Mouse (Mus musculus) urinary bladder, postnatal 36 days (tissue): ENCODE measurements around the gene Bcdin3d.

ENCODE experiments used
- DNase-seq, 2 experiments: peaks; one replicate each; pipeline ENCODE4 v3.0.0; 2022; ENCODE audit warnings: low spot score in 2 of 2, mixed read lengths in 1 of 2

Gene Bcdin3d

GRCm38 (mm10) chr15:99474576-99474926 is at the start of gene Bcdin3d:
Bcdin3d (minus strand) TSS chr15:99474730.
- DNase-seq, result peak; percentile 79 to 85

DNA sequence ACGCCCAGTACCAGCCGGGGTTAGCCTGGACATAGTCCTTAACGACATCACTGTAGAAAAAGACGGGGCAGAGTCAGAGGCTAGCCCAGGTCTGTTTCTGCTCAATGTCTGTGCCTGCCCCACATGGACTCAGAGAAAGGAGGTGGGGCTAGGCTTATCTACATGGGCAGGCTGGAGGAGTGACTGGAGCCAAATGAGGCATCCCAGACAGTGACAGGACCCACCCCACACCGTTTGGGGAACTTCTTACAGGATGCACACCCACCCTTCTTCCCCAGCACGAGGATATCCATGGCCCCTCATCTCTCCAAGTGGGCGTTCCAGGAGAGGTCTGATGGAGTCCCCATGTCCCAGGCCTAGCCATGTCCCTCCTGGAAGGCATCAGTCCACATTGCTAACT is 45.8 kb upstream of the Bcdin3d start:
- no peak for DNase-seq

- DNase-seq, result no peak
Observed at GRCm38 (mm10) chr15:99519626-99520025, 45.1 kb upstream of the Bcdin3d start.

- no peak for DNase-seq
Observed at GRCm38 (mm10) chr15:99517715-99518114, 43.2 kb upstream of the Bcdin3d start.

DNA sequence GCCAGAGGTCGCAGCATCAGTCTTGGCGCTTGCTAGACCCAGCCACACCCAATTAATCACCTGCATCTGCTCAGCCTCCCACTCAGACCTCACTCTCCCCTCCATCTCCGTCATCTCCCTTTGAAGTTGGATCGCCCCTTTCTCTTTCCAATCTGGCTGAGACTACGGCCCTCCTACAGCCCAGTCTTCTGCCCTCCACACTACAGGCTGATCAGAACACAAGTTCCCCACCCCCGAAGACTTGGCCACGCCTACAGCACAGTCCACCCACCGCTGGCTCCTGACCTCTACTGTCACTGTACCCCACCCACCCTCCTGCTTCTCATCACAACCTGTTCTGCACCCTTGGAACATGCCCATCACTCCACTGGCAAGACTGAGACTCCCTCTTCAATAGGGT is 42.2 kb upstream of the Bcdin3d start:
- no peak for DNase-seq

- DNase-seq, result no peak
Observed at GRCm38 (mm10) chr15:99511797-99512525, 37.4 kb upstream of the Bcdin3d start.

- DNase-seq, result peak in 1 of 2 experiments; percentile 20
Observed at GRCm38 (mm10) chr15:99510621-99511020, 36.1 kb upstream of the Bcdin3d start.

GRCm38 (mm10) chr15:99509840-99510239 is 35.3 kb upstream of the Bcdin3d start:
- DNase-seq, result no peak

GRCm38 (mm10) chr15:99505324-99506095 is 31.0 kb upstream of the Bcdin3d start:
- no peak for DNase-seq

DNA sequence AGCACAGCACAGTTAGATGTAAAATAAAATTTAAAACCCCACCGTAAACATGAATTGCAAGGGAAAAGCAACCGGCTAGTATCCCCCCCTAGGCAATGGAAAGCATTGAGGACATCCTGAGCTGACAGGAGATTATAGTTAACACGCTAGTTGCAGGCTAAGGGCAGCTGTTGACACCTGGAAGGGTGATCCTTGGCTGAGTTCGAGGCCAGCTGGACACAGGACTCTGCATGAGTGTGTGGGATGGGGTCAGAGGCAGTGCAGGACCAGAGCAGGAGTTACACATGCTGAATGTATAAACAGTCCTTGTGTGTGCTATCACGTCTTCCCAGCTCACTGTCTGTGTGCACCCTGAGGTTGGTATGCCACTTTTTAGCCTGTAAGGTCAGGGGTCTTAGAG is 28.7 kb upstream of the Bcdin3d start:
- no peak for DNase-seq

DNA sequence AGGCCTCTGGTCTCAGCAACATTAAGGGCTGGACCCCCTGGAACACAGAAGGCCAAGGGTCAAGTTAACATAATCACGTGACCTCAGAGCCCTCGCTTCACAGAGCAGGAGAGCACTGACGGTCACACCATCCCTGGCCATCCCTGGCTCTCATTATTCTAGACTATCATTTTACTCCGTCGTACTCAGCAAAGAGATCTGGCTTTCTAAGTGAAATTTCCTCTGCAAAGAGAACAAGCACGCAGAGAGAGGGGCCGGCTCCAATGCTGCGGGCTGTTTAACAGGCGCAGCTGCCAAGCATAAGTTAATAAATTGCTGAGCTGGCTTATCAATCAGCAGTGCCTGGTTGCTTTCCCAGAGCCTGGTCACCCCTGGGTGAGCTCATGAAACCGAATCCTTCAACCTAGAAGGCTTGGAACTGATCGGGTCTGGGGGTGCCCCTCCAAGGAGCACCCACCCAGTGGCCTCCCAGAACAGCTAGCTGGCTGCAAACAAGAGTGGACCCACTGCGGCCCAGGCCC is 27.8 kb upstream of the Bcdin3d start:
- DNase-seq, result no peak

GRCm38 (mm10) chr15:99501292-99502260 is 27.0 kb upstream of the Bcdin3d start:
- no peak for DNase-seq

DNA sequence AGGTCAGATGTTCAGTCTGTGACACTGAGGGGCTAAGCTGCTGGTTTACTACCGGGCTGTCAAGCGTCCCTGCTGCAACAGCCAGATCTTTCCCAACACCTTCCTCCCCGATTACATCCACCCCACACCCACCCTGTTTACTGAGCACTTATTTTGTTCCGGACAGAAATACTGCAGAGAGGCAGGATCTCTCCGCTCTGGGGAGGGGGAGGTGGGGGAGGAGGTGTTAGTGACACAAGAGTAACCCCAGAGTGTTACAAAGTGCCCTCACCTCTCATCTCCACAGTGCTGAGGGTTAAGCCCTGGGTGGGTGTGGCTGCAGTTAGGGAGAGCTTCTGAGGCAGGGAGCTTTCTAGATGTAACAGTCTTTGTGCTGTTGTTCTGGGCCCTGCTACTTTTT is 25.8 kb upstream of the Bcdin3d start:
- no peak for DNase-seq

DNA sequence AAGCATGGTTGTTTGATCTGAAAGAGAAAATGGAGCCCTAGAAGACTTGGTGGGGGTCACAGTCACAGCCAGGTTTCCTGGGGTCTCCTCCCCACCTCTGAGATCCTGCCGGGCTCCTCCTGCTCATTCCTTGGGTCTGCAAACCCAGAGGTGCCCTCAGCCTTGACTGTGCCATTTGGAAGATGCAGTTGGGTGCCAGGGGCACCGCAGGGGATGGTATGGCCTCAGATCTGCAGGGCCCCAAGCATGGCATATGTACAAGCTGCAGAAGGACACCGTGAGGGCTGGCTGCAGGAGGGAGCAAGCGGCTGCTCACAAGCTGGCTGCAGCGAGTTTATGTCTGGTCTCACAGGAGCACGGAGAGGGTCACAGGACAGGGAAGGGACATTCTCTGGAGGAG is 25.2 kb upstream of the Bcdin3d start:
- no peak for DNase-seq

DNA sequence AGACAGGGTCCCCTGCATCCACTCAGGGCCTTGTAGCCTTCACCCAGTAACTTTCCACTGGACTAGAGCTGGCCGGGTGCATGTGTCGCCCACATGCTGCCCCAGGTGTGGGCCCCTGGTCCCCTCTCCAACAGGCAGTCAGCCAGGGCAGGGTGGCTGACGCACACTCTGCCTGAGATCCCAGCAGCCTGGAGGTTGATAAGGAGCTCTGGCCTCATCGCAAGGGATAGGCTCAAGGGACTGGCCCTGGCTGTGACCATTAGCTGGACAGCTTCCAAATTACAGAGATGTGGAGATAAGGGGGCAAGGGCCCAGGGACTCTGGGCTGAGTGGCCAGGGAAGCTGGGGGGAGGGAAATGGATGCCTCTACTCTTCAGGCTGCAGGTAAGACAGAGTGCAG is 24.3 kb upstream of the Bcdin3d start:
- peak; percentile 33 to 44 for DNase-seq

DNA sequence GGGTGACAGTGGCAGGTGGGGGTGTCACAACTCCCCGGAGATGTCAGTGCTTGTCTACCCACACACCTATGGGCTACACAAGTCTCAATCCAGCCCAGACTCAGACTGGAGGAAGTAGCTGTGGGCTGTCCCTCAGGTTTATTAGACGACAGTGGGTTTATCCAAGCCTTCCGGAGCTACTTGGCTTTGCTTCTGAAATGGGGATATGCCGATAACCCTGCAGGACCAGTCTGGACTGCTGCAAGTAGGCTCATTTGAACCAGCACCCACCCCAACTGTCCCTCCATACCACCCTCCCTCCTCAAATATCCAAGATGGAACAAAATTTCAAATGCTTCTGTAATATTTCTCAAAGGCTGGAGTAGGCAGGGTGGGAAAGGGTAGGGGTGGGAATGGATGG is 23.8 kb upstream of the Bcdin3d start:
- no peak for DNase-seq

GRCm38 (mm10) chr15:99497527-99498242 is 23.2 kb upstream of the Bcdin3d start:
- peak in 1 of 2 experiments; percentile 61 for DNase-seq

DNA sequence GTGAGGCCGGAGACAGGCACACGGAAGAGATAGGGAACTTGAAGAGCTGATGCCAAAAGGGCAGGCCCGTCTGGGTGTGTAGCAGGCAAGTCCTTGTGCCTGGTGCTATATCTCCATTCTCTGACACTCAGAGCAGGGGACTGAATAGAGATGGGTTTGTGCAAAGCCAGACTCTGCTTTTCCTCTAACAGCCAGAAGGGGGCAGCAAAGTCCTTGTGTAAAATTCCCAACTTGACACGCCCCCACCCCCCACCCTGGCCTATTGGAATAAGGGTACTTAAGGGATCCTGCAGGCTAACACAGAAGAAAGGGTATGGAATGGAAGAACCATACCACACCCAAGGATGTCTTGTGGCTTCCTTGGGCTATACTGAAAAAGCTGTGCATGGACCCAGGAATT is 22.5 kb upstream of the Bcdin3d start:
- peak in 1 of 2 experiments; percentile 23 for DNase-seq

DNA sequence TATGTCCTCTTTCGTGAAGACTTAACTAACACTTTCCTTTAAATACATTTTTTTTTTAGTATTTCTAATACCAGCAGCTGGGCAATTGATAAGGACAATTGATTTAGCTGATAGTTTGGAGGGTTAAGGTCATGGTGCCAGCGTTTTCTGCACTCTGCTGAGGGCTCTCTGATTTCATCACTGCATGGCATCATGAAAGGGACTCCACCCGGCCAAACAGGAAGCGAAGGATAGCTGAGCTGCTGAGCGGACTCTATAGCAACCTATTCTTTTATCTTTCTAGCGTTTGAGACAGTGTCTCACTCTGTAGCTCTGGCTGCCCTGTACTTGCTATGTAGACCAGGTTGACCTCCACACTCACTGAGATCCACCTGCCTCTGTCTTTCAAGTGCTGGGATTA is 10.2 kb upstream of the Bcdin3d start:
- DNase-seq, result no peak

- DNase-seq, result no peak
Observed at GRCm38 (mm10) chr15:99475814-99476213, 1.3 kb upstream of the Bcdin3d start.
